22 mouse cellular contexts compared by ENCODE assay signal in the genomic region with DNA sequence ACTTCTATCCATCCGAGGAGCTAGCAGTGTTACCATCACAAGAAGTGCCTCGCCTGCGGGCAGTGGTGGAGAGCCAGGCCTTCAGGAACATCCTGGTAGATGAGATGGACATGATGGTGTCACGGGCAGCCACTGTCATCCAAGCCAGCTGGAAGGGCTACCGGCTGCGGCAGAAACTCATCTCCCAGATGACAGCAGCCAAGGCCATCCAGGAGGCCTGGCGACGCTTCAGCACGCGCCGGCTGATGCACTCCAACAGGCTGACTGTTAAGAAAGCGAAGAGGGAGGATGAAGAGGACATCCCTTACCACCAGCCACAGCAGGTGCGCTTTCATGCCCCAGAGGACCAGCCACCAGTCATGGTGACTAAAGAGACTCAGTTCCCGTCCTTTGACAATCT. TPM values are rescaled to one million over a fixed set of nuclear protein-coding genes. Genes with fewer than 3 reads are reported as not detected.
DNase-seq lines count a peak whose midpoint lies in the region; ATAC-seq lines count a peak whose summit lies in the region.
"Had no signal": no experiment of that assay in that cellular context is flagged by ENCODE, and none has a peak within 500 bp of the region (broad histone marks: within the 10 kb centered on the region; RNA-seq: fewer than 3 reads in every experiment).

No protein-coding gene starts in this region.

- no peak overlapping the region for H3K27ac ChIP-seq in forebrain, embryonic 12.5 days
- H3K27ac ChIP-seq: embryonic facial prominence, embryonic 10.5 days; forebrain, embryonic 15.5 days; hindbrain, embryonic 10.5 days; hindbrain, embryonic 14.5 days; intestine, embryonic 15.5 days; kidney, embryonic 15.5 days had no signal

- 88% methylated on average over 14 of the region's 14 CpGs for WGBS in forebrain, embryonic 12.5 days

- no peak for ATAC-seq in forebrain, embryonic 12.5 days (ENCODE audit: low FRiP score)
- ATAC-seq: forebrain, embryonic 15.5 days; intestine, embryonic 15.5 days had no signal

- DNase-seq in adrenal gland, adult 2 months, result peak; percentile 86
- DNase-seq in adrenal gland, adult 18-20 months (ENCODE audit: low spot score in 2 of 2), result no peak
- DNase-seq in gastrocnemius, postnatal 14 days, result peak; percentile 58
- no peak for DNase-seq in gastrocnemius, postnatal 10 days
- DNase-seq in adrenal gland, adult 8-10 months, result peak; percentile 66
- peak; percentile 64 for DNase-seq in adrenal gland, postnatal 25 days
- DNase-seq in kidney, postnatal 14 days, result no peak
- DNase-seq: cerebellum, adult 11-12 months; heart, postnatal 10 days; kidney, adult 2 months had no signal

- H3K4me1 ChIP-seq in forebrain, embryonic 12.5 days, result no peaks in the 10 kb centered on the region
- H3K4me1 ChIP-seq: embryonic facial prominence, embryonic 10.5 days; intestine, embryonic 15.5 days had no signal

- H3K4me3 ChIP-seq in forebrain, embryonic 12.5 days (replicated peaks), result no peak overlapping the region
- H3K4me3 ChIP-seq: embryonic facial prominence, embryonic 10.5 days; forebrain, embryonic 15.5 days; hindbrain, embryonic 10.5 days; intestine, embryonic 15.5 days; kidney, embryonic 15.5 days had no signal

- no peaks in the 10 kb centered on the region for H3K9me3 ChIP-seq in forebrain, embryonic 12.5 days
- H3K9me3 ChIP-seq: embryonic facial prominence, embryonic 10.5 days; forebrain, embryonic 15.5 days; hindbrain, embryonic 10.5 days; intestine, embryonic 15.5 days; kidney, embryonic 15.5 days had no signal

- no peaks in the 10 kb centered on the region for H3K27me3 ChIP-seq in forebrain, embryonic 12.5 days
- H3K27me3 ChIP-seq: forebrain, embryonic 15.5 days; intestine, embryonic 15.5 days; kidney, embryonic 15.5 days had no signal

- peaks cover 6% of the 10 kb centered on the region; the same call in 1 of the 2 replicates for H3K36me3 ChIP-seq in forebrain, embryonic 12.5 days (replicated peaks)

- no peak overlapping the region for H3K4me2 ChIP-seq in forebrain, embryonic 12.5 days
- H3K4me2 ChIP-seq: forebrain, embryonic 15.5 days; hindbrain, embryonic 14.5 days; intestine, embryonic 15.5 days; kidney, embryonic 15.5 days had no signal

- H3K9ac ChIP-seq in forebrain, embryonic 12.5 days, result no peak overlapping the region
- H3K9ac ChIP-seq: forebrain, embryonic 15.5 days; hindbrain, embryonic 14.5 days; intestine, embryonic 15.5 days; kidney, embryonic 15.5 days had no signal

- intact Hi-C loops in gastrocnemius, postnatal 14 days (cut with DNase I; ENCODE audit: low total_unique reads), result loop anchor here (10.0 kb wide), 1 partner anchor 83 kb away; no protein-coding TSS in a partner anchor

RNA-seq across cellular contexts. Expression of a gene that starts 5.0 kb away (rescaled TPM):
- under 1 TPM in 1 of 2 experiments, not detected in 1; 0.12 TPM for total RNA-seq in adrenal gland, adult 2 months (2021)
- polyA plus RNA-seq in adrenal gland, adult 2 months (2012; rRNA removed), result 0.25 and 0.28 TPM in 2 replicates
- total RNA-seq in adrenal gland, adult 18-20 months (2021), result under 1 TPM in 1 of 2 experiments, not detected in 1; 0.10 TPM
- under 1 TPM in 1 of 2 experiments, not detected in 1; 0.04 TPM for total RNA-seq in gastrocnemius, postnatal 14 days (2021)
- total RNA-seq in gastrocnemius, postnatal 10 days (2021), result not detected
- under 1 TPM in 3 of 4 experiments, not detected in 1; 0.07 to 0.09 (median 0.08) TPM for total RNA-seq in adrenal gland, adult 8-10 months (2022)
- 0.15 and 0.19 TPM in 2 replicates for total RNA-seq in adrenal gland, postnatal 25 days (2021)
- 0.04 and 0.10 TPM in 2 replicates for polyA plus RNA-seq in forebrain, embryonic 12.5 days (2016; fragmentation: Nextera tagmentation; extraction: Ambion mirVana)
- total RNA-seq: granulocyte monocyte progenitor cell, adult 5-6 weeks; MEL had no signal
- polyA plus RNA-seq: embryonic facial prominence, embryonic 14.5 days; heart, embryonic 14.5 days; hindbrain, embryonic 10.5 days; intestine, embryonic 15.5 days had no signal

RNA-seq across cellular contexts. Expression of a gene that starts 9.5 kb away (rescaled TPM):
- 100 to 1,000 TPM; 214 to 246 TPM for total RNA-seq in adrenal gland, adult 2 months (2021)
- 1,009 and 1,256 TPM in 2 replicates for polyA plus RNA-seq in adrenal gland, adult 2 months (2012; rRNA removed)
- 100 to 1,000 TPM; 228 to 252 TPM for total RNA-seq in adrenal gland, adult 18-20 months (2021)
- total RNA-seq in gastrocnemius, postnatal 14 days (2021), result 10 to 100 TPM; 73.5 to 87.4 TPM
- 100 to 1,000 TPM in 1 of 2 experiments, 10 to 100 TPM in 1; 79.2 to 130 TPM for total RNA-seq in gastrocnemius, postnatal 10 days (2021)
- 100 to 1,000 TPM; 187 to 329 (median 253) TPM for total RNA-seq in adrenal gland, adult 8-10 months (2022)
- total RNA-seq in adrenal gland, postnatal 25 days (2021), result 191 and 217 TPM in 2 replicates
- 153 and 165 TPM in 2 replicates for polyA plus RNA-seq in forebrain, embryonic 12.5 days (2016; fragmentation: Nextera tagmentation; extraction: Ambion mirVana)

RNA-seq across cellular contexts. Expression of a gene that starts 10.1 kb away (rescaled TPM):
- under 1 TPM in 1 of 2 experiments, not detected in 1; 0.69 TPM for total RNA-seq in adrenal gland, adult 2 months (2021)
- polyA plus RNA-seq in adrenal gland, adult 2 months (2012; rRNA removed), result 0.51 and 0.97 TPM in 2 replicates
- total RNA-seq in adrenal gland, adult 18-20 months (2021), result under 1 TPM in 1 of 2 experiments, not detected in 1; 0.53 TPM
- not detected for total RNA-seq in gastrocnemius, postnatal 14 days (2021)
- not detected for total RNA-seq in gastrocnemius, postnatal 10 days (2021)
- total RNA-seq in adrenal gland, adult 8-10 months (2022), result not detected
- total RNA-seq in adrenal gland, postnatal 25 days (2021), result not detected in 2 replicates
- polyA plus RNA-seq in forebrain, embryonic 12.5 days (2016; fragmentation: Nextera tagmentation; extraction: Ambion mirVana), result not detected in 2 replicates
- total RNA-seq: granulocyte monocyte progenitor cell, adult 5-6 weeks; heart, postnatal 10 days had no signal
- polyA plus RNA-seq: C2C12; embryonic facial prominence, embryonic 10.5 days; embryonic facial prominence, embryonic 14.5 days; forebrain, embryonic 15.5 days; heart, embryonic 14.5 days; hindbrain, embryonic 10.5 days; hindbrain, embryonic 14.5 days had no signal

RNA-seq across cellular contexts. Expression of a gene that starts 15.2 kb away (rescaled TPM):
- total RNA-seq in adrenal gland, adult 2 months (2021), result 1 to 10 TPM in 1 of 2 experiments, under 1 TPM in 1; 0.76 to 1.0 TPM
- 2.9 and 3.3 TPM in 2 replicates for polyA plus RNA-seq in adrenal gland, adult 2 months (2012; rRNA removed)
- under 1 TPM; 0.42 to 0.86 TPM for total RNA-seq in adrenal gland, adult 18-20 months (2021)
- total RNA-seq in gastrocnemius, postnatal 14 days (2021), result 1 to 10 TPM; 2.9 to 3.4 TPM
- total RNA-seq in gastrocnemius, postnatal 10 days (2021), result 1 to 10 TPM; 2.5 to 3.0 TPM
- under 1 TPM; 0.26 to 0.86 (median 0.30) TPM for total RNA-seq in adrenal gland, adult 8-10 months (2022)
- 0.55 and 1.3 TPM in 2 replicates for total RNA-seq in adrenal gland, postnatal 25 days (2021)
- 0.14 and 0.17 TPM in 2 replicates for polyA plus RNA-seq in forebrain, embryonic 12.5 days (2016; fragmentation: Nextera tagmentation; extraction: Ambion mirVana)
- total RNA-seq: granulocyte monocyte progenitor cell, adult 5-6 weeks had no signal

RNA-seq across cellular contexts. Expression of a gene that starts 35.2 kb away (rescaled TPM):
- total RNA-seq in adrenal gland, adult 2 months (2021), result 10 to 100 TPM; 65.2 to 88.5 TPM
- polyA plus RNA-seq in adrenal gland, adult 2 months (2012; rRNA removed), result 81.3 and 112 TPM in 2 replicates
- 10 to 100 TPM; 73.2 to 75.9 TPM for total RNA-seq in adrenal gland, adult 18-20 months (2021)
- total RNA-seq in gastrocnemius, postnatal 14 days (2021), result 10 to 100 TPM; 65.9 to 77.0 TPM
- total RNA-seq in gastrocnemius, postnatal 10 days (2021), result 10 to 100 TPM; 82.3 to 83.0 TPM
- total RNA-seq in adrenal gland, adult 8-10 months (2022), result 100 to 1,000 TPM in 1 of 4 experiments, 10 to 100 TPM in 3; 81.4 to 101 (median 86.6) TPM
- total RNA-seq in adrenal gland, postnatal 25 days (2021), result 66.1 and 86.8 TPM in 2 replicates
- polyA plus RNA-seq in forebrain, embryonic 12.5 days (2016; fragmentation: Nextera tagmentation; extraction: Ambion mirVana), result 259 and 275 TPM in 2 replicates

Comparison
In these comparisons a context has a peak if more than half of its experiments do, and no peak if none do; other contexts are left out.
1. DNase-seq: peak in adrenal gland, adult 2 months (single experiment), gastrocnemius, postnatal 14 days (single experiment), adrenal gland, adult 8-10 months (single experiment) and adrenal gland, postnatal 25 days (single experiment); none in adrenal gland, adult 18-20 months (0 of 2), gastrocnemius, postnatal 10 days (single experiment) and kidney, postnatal 14 days (single experiment).